Mouse (Mus musculus): ENCODE measurements around the gene Emilin1.

GRCm38 (mm10) chr5:30890375-30890774, 22.8 kb upstream of the Emilin1 start:
- no peak for TF ChIP-seq CTCF (IDR thresholded peaks at IDR 0.05; ENCODE audit: insufficient read depth, low read depth, low read length)
- no peak for TF ChIP-seq POLR2A (IDR thresholded peaks at IDR 0.05; ENCODE audit: insufficient read depth, low read depth, low read length)
